Mouse (Mus musculus) liver, embryonic 13.5 days (tissue): Measurements from ENCODE around the gene Gm6034. TPM values are rescaled to one million over a fixed set of nuclear protein-coding genes. Genes with fewer than 3 reads are reported as not detected.
"Not testable (repeated sequence)": the region's sequence is repeated elsewhere in the genome, so short reads cannot be mapped to it uniquely, and the experiment has no call there.

Experiments used
- ATAC-seq: fragments of 200-750 bp; cut with Nextera tagmentation; 2 replicates; pipeline ENCODE4 v1.8.0; 2017; ENCODE audit warnings: low read depth, mild to moderate bottlenecking, moderate number of reproducible peaks, moderate library complexity
- DNase-seq: peaks from one replicate; pipeline ENCODE4 v3.0.0; 2022
- H3K27ac ChIP-seq: fragments of 300-500 bp; sonication (generic); 2 replicates; pipeline ENCODE4 v1.5.1; 2015; ENCODE audit warnings: moderate library complexity, mild to moderate bottlenecking, inconsistent platforms
- H3K27me3 ChIP-seq: fragments of 300-500 bp; sonication (generic); 2 replicates; pipeline ENCODE4 v1.6.1; 2015; ENCODE audit warnings: mild to moderate bottlenecking, inconsistent platforms
- H3K36me3 ChIP-seq: fragments of 300-500 bp; sonication (generic); 2 replicates; pipeline ENCODE4 v1.6.1; 2015; ENCODE audit warnings: mild to moderate bottlenecking, inconsistent platforms
- H3K4me1 ChIP-seq: fragments of 300-500 bp; sonication (generic); replicated peaks from 2 replicates; pipeline ENCODE4 v1.6.1; 2015; ENCODE audit warnings: inconsistent platforms
- H3K4me2 ChIP-seq: fragments of 300-500 bp; sonication (generic); 2 replicates; pipeline ENCODE4 v1.6.1; 2015; ENCODE audit warnings: inconsistent platforms, mild to moderate bottlenecking, moderate library complexity
- H3K4me3 ChIP-seq: fragments of 300-500 bp; sonication (generic); replicated peaks from 2 replicates; pipeline ENCODE4 v1.5.1; 2015; ENCODE audit warnings: mild to moderate bottlenecking, inconsistent platforms
- H3K9ac ChIP-seq: fragments of 300-500 bp; sonication (generic); 2 replicates; pipeline ENCODE4 v1.6.1; 2015; ENCODE audit warnings: mild to moderate bottlenecking, inconsistent platforms
- H3K9me3 ChIP-seq: fragments of 300-500 bp; sonication (generic); replicated peaks from 2 replicates; pipeline ENCODE4 v1.6.1; 2016; ENCODE audit warnings: inconsistent platforms
- WGBS: fragments of 180-500 bp; shearing (Covaris S2); methylation state at CpG from one replicate; pipeline ENCODE4 v1.1.7; 2015; ENCODE audit not compliant: insufficient replicate concordance; 5-methylcytosine and 5-hydroxymethylcytosine counted together
- polyA plus RNA-seq: library from polyadenylated mRNA; unstranded; fragments of >200 nt; fragmentation: Nextera tagmentation; extraction: Ambion mirVana; gene quantifications from 2 replicates; pipeline ENCODE4 v1.2.1, GENCODE M21; 2015

The Gm6034 gene
- polyA plus RNA-seq, 1 experiment from 2014 or later, result not detected

GRCm38 (mm10) chr17:36023710-36024654 is 18.8 kb upstream of the Gm6034 start:
- peak overlapping the region; percentile 35 for H3K27ac ChIP-seq
- H3K27me3 ChIP-seq, result no peaks in the 10 kb centered on the region
- peak overlapping the region; percentile 31 for H3K4me2 ChIP-seq
- peaks cover 61% of the 10 kb centered on the region for H3K4me1 ChIP-seq
- H3K4me3 ChIP-seq, result no peak overlapping the region
- no peaks in the 10 kb centered on the region for H3K9me3 ChIP-seq
- 55% methylated on average over 9 of the region's 9 CpGs for WGBS
- DNase-seq (no peak), ATAC-seq (peak; percentile 44)
- H3K9ac ChIP-seq, result 0 out of 2 replicates have a peak overlapping the region, but pooled peaks have one; percentile 6
- H3K36me3 ChIP-seq, result peaks cover 6% of the 10 kb centered on the region

DNA sequence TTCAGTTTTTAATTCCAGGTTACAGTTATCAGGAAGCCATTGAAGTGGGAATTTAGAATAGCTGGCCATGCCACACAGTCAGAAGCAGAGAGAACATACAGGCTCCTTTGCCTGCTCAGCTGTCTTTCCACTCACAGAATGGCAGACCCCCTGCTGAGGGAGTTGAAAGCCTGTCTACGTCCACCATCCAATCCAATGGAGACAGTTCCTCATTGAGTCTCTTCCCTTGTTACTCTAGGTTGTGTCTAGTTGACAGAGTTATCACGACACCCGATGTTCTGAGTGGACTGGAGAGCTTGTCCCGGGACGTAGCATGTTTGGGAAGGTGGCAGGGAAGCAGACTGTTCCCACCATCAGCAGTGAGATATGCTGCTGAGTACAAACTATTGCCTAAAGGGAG is 17.6 kb upstream of the Gm6034 start:
- H3K4me2 ChIP-seq, result no peak overlapping the region
- no peaks in the 10 kb centered on the region for H3K9me3 ChIP-seq
- H3K27me3 ChIP-seq, result no peaks in the 10 kb centered on the region
- no peak for ATAC-seq
- DNase-seq, result no peak
- no peak overlapping the region for H3K9ac ChIP-seq
- 74% methylated on average over 5 of the region's 5 CpGs for WGBS
- H3K36me3 ChIP-seq, result peaks cover 6% of the 10 kb centered on the region
- no peak overlapping the region for H3K27ac ChIP-seq
- H3K4me3 ChIP-seq, result no peak overlapping the region
- H3K4me1 ChIP-seq, result peaks cover 58% of the 10 kb centered on the region

DNA sequence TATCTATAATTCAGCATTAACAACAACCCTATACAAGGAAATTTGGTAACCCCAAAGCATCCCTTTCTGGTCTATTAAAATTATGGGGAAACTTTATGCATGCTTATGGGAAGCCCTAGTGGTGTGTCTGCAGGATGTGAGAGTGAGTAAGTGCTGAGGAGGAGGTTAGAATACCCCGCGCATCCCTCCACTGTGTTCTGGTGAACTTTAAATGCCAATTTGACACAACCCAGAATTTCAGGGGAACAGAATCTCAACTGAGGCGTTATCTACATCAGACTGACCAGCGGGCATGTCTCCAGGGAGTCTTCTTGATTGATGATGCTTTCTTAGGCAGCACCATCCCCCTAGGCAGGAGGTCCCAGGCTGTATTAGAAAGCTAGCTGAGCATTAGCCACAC is 16.9 kb upstream of the Gm6034 start:
- H3K4me3 ChIP-seq, result no peak overlapping the region
- no peak overlapping the region for H3K4me2 ChIP-seq
- H3K36me3 ChIP-seq, result peaks cover 6% of the 10 kb centered on the region
- H3K27me3 ChIP-seq, result no peaks in the 10 kb centered on the region
- peaks cover 59% of the 10 kb centered on the region for H3K4me1 ChIP-seq
- DNase-seq (no peak), ATAC-seq (no peak)
- no peak overlapping the region for H3K27ac ChIP-seq
- no peaks in the 10 kb centered on the region for H3K9me3 ChIP-seq
- H3K9ac ChIP-seq, result no peak overlapping the region
- 72% methylated on average over 4 of the region's 4 CpGs for WGBS

- DNase-seq, result no peak
- no peak overlapping the region for H3K9ac ChIP-seq
- H3K4me1 ChIP-seq, result peaks cover 54% of the 10 kb centered on the region
- no peak for ATAC-seq
- H3K27me3 ChIP-seq, result no peaks in the 10 kb centered on the region
- H3K4me2 ChIP-seq, result no peak overlapping the region
- H3K27ac ChIP-seq, result no peak overlapping the region
- no peaks in the 10 kb centered on the region for H3K9me3 ChIP-seq
- WGBS, result 80% methylated on average over 4 of the region's 4 CpGs
- no peaks in the 10 kb centered on the region for H3K36me3 ChIP-seq
- no peak overlapping the region for H3K4me3 ChIP-seq
Observed at GRCm38 (mm10) chr17:36027663-36028062, 15.1 kb upstream of the Gm6034 start.

GRCm38 (mm10) chr17:36028879-36029619 is 13.7 kb upstream of the Gm6034 start:
- Histone ChIP-seq H3K4me3 (no peak overlapping the region), H3K27me3 (no peaks in the 10 kb centered on the region), H3K27ac (no peak overlapping the region), H3K4me1 (peaks cover 41% of the 10 kb centered on the region), H3K9ac (no peak overlapping the region), H3K36me3 (no peaks in the 10 kb centered on the region), H3K9me3 (no peaks in the 10 kb centered on the region), H3K4me2 (no peak overlapping the region)
- DNase-seq (no peak), ATAC-seq (no peak)
- WGBS, result 75% methylated on average over 7 of the region's 7 CpGs

DNA sequence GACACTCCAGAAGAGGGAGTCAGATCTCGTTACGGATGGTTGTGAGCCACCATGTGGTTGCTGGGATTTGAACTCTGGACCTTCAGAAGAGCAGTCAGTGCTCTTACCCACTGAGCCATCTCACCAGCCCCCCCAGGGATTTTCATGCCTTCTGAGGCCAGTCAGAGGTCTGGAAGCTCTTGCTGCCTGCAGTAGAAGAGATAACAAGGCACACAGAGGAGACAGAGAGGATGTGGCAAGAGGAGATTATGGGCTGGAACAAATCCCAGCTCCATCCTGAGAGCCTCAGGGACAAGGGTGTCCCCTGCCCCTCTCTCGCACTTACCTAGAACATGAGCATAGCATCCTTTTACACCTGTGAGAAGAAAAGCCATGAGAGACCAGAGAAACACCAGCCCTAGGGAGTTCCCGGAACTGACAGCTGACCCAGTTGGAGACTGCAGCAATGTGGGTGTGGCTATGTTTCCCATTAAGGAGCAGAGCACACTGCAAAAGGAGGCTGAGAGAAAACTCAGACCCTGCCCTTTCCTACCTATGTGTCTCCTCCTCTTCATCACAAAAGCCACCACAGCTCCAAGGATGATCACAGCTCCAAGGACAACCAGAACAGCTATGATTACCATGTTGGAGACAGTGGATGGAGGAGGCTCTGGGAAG is 12.6 kb upstream of the Gm6034 start:
- H3K36me3 ChIP-seq, H3K4me3 ChIP-seq, H3K9me3 ChIP-seq, H3K27me3 ChIP-seq, H3K27ac ChIP-seq, H3K9ac ChIP-seq: not testable (repeated sequence)
- peak; percentile 76 for DNase-seq
- 0 out of 2 replicates have a peak overlapping the region, but pooled peaks have one; percentile 6 for H3K4me2 ChIP-seq
- ATAC-seq, result peak; percentile 67
- WGBS, result 59% methylated on average over 4 of the region's 4 CpGs
- peaks cover 31% of the 10 kb centered on the region for H3K4me1 ChIP-seq

DNA sequence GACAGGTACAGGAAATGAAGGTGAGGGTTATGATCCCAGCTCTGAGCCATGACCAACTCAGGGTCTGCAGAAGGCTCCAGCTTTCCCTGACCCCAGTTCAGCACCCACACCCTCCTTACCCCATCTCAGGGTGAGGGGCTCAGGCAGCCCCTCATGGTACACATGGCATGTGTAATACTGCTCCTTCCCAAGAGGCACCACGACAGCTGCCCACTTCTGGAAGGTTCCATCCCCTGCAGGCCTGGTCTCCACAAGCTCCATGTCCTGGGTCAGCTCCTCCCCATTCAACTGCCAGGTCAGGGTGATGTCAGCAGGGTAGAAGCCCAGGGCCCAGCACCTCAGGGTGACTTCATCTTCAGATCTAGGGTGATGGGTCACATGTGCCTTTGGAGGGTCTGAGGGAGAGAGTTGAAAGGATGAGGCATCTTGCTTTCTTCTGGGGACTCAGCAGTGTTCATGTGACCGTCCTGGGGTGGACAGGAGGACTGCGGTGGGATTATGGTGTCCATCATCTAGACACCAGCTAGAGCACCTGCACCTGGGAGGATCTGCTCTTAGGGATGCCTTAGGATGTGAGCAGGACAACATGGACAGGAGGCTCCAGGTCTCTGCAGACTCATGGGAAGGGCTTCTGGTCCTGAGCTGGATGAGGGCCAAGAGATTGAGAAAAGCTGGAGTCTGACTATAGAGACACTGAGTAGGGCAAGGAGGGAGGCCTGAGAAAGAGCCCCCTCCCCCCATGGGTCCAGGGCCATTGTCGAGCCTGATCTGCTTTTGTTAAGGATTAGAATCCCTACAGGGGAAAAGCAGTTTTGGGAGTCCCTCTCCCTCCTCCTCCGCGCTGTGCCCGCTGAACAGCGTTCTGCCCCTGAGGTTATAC is 11.8 kb upstream of the Gm6034 start:
- 76% methylated on average over 8 of the region's 8 CpGs for WGBS
- not testable (repeated sequence) for DNase-seq, H3K36me3 ChIP-seq, H3K9me3 ChIP-seq, H3K27ac ChIP-seq, H3K27me3 ChIP-seq
- 0 out of 2 replicates have a peak, but pooled peaks have one; percentile 2 for ATAC-seq
- Histone ChIP-seq H3K4me1 (peaks cover 29% of the 10 kb centered on the region), H3K4me2 (peak overlapping the region; percentile 91), H3K4me3 (peak overlapping the region; percentile 70), H3K9ac (peak overlapping the region; percentile 80)

DNA sequence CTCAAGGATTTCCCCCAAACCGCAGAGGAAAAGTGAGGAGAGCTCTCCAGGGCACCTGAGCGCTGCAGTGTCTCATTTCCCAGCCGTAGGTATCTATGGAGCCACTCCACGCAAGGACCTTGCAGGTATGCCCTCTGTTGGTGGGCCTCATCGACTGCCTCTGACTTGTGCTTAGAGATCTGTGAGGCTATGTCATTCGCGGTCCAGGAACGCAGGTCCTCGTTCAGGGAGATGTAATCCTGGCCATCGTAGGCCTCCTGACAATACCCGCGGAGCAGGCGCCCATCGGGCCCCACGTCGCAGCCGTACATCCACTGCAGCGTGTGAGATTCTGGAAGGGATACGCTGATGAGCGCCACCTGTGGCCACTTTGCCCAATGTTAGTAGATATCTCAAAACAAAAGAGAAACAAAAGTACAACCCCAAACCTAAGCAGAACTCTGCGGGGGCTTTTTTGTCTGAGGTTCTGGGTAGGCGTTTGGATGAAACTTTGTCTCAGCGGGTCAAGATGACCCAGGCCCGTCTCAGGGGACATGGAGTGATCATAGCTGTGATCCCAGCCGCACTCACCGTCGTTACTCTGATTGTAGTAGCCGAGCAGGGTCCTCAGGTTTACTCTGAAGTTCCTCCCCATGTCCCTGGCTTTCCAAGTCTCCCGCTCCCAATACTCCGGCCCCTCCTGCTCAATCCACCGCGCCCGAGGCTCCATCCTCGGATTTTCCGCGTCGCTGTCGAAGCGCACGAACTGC is 11.0 kb upstream of the Gm6034 start:
- not testable (repeated sequence) for H3K9me3 ChIP-seq, H3K27me3 ChIP-seq, H3K36me3 ChIP-seq
- Histone ChIP-seq H3K4me3 (peak overlapping the region; percentile 70), H3K9ac (peak overlapping the region; percentile 80), H3K27ac (peak overlapping the region; percentile 59), H3K4me2 (peak overlapping the region; percentile 91), H3K4me1 (peaks cover 29% of the 10 kb centered on the region)
- ATAC-seq, result peak; percentile 42
- DNase-seq, result peak; percentile 51
- WGBS, result 3% methylated on average over 40 of the region's 40 CpGs

DNA sequence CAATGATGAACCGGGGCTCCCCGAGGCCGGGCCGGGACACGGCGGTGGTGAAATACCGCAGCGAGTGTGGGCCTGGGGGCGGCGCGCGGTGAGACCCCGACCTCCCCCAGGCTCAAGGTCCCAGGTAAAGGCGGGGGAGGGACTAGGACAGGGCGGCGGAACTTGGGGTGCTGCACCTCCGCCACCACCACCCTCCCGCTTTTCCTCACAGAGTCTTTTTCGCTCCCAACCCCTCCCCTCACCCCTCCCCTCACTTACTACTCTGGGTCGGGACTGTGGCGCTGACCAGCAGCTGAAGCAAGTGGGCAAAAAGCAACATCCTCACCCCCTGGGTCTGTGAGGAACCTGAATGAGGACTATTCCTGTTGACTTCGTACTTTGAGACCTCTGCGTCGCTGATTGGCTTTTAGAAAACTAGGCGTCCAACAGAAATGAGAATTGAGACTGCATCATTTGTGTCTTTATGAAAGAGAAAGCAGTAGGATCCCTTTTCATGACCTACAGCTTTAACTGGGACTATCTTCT is 10.3 kb upstream of the Gm6034 start, which contains the start of gene H2-T23:
Gene H2-T23 (minus strand): TSS at position 505 of the 525 bp plus-strand sequence.
- H3K9ac ChIP-seq, result peak within 1 kb of the TSS; percentile 80
- peak; percentile 43 for DNase-seq
- not testable (repeated sequence) for H3K36me3 ChIP-seq, H3K9me3 ChIP-seq, H3K27me3 ChIP-seq
- H3K4me3 ChIP-seq, result peak within 1 kb of the TSS; percentile 70
- peaks cover 29% of the 10 kb centered on the region for H3K4me1 ChIP-seq
- under 1% methylated on average over 25 of the region's 25 CpGs for WGBS
- peak within 1 kb of the TSS; percentile 59 for H3K27ac ChIP-seq
- peak; percentile 43 for ATAC-seq
- H3K4me2 ChIP-seq, result peak within 1 kb of the TSS; percentile 91

DNA sequence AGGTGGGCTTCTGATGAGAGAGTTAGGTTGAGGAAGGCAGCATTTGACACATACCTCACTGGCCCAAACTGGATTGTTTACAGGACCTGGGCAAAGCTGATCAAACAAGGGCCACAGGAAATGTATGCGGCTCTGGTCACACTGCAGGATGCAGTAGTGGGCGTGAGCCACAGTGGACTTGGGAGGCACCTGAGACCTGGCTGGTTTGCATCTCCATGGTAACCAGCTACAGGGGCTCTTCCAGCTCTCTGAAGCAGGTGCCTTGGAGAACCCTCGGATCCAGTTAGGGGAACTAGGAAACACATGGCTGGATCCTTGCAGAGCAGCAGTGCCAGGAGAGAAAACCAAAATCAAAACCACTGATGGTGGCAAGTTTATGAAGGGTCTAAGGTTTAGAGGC is 8.2 kb upstream of the Gm6034 start:
- not testable (repeated sequence) for H3K4me3 ChIP-seq, H3K9ac ChIP-seq, H3K27ac ChIP-seq, DNase-seq, H3K4me2 ChIP-seq, H3K36me3 ChIP-seq, H3K9me3 ChIP-seq, H3K27me3 ChIP-seq
- WGBS, result 61% methylated on average over 3 of the region's 3 CpGs
- ATAC-seq, result 0 out of 2 replicates have a peak, but pooled peaks have one; percentile 14
- H3K4me1 ChIP-seq, result peaks cover 24% of the 10 kb centered on the region
